24 mouse cellular contexts compared by ENCODE assay signal in the genomic region with DNA sequence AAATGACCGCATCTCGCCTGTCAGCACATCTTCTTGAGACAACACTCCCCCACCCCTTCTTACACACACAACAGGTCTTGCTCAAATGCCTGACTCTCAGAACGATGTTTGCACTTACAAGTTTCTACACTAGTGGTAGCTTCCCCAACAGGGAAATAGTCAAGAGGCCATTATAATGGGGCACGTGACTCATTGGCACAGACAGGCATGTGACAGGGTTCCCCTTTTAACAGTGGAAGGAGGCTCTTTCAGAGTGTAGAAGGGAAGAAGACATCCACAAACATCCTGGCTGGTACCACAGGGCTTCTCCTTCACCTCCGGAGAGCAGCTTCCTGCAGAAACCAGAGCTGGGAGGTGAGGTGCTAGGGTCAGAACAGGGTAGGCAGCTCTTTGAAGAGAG. TPM values are rescaled to one million over a fixed set of nuclear protein-coding genes. Genes with fewer than 3 reads are reported as not detected.
DNase-seq lines count a peak whose midpoint lies in the region; ATAC-seq and TF ChIP-seq lines count a peak whose summit lies in the region.
"Had no signal": no experiment of that assay in that cellular context is flagged by ENCODE, and none has a peak within 500 bp of the region (broad histone marks: within the 10 kb centered on the region; RNA-seq: fewer than 3 reads in every experiment).

No protein-coding gene starts in this region.

- no peak overlapping the region for H3K27ac ChIP-seq in heart, embryonic 11.5 days (ENCODE audit: low read depth, low read length)
- H3K27ac ChIP-seq in MEL (ENCODE audit: control insufficient read depth, low read depth, low read length): no peak overlapping the region
- H3K27ac ChIP-seq in midbrain, embryonic 16.5 days (ENCODE audit: low read length): no peak overlapping the region
- H3K27ac ChIP-seq: embryonic facial prominence, embryonic 12.5 days; kidney, embryonic 15.5 days; liver, embryonic 14.5 days; midbrain, embryonic 13.5 days had no signal

- no peaks in the 10 kb centered on the region for H3K36me3 ChIP-seq in heart, embryonic 11.5 days (ENCODE audit: control insufficient read depth, insufficient read depth, low read length)
- no peaks in the 10 kb centered on the region for H3K36me3 ChIP-seq in MEL (ENCODE audit: control insufficient read depth in 1 of 2, insufficient read depth in 2 of 2, low read length in 2 of 2)
- no peaks in the 10 kb centered on the region for H3K36me3 ChIP-seq in midbrain, embryonic 16.5 days (ENCODE audit: control insufficient read depth, insufficient read depth, low read length)
- H3K36me3 ChIP-seq: embryonic facial prominence, embryonic 12.5 days; heart, embryonic 12.5 days; kidney, embryonic 15.5 days; midbrain, embryonic 13.5 days had no signal

- no peaks in the 10 kb centered on the region for H3K4me1 ChIP-seq in heart, embryonic 11.5 days (ENCODE audit: control insufficient read depth, insufficient read depth, low read length)
- no peaks in the 10 kb centered on the region for H3K4me1 ChIP-seq in MEL (ENCODE audit: control insufficient read depth in 1 of 2, insufficient read depth in 2 of 2, low read length in 2 of 2)
- peaks cover 11% of the 10 kb centered on the region for H3K4me1 ChIP-seq in midbrain, embryonic 16.5 days (ENCODE audit: control insufficient read depth, insufficient read depth, low read length)
- H3K4me1 ChIP-seq: heart, embryonic 12.5 days; kidney, embryonic 15.5 days had no signal

- peak; percentile 15 to 34 for DNase-seq in heart, adult 18-20 months
- DNase-seq in MEL (ENCODE audit: low read depth, low spot score): no peak
- peak; percentile 18 for DNase-seq in lung, postnatal 10 days
- peak; percentile 57 to 72 for DNase-seq in monocyte, adult 2 months (ENCODE audit: low read depth in 1 of 2, low spot score in 2 of 2)
- DNase-seq in adipocyte (ENCODE audit: low spot score): no peak
- no peak for DNase-seq in layer of hippocampus, adult 11-12 months (ENCODE audit: low spot score)
- DNase-seq: cerebellum, adult 11-12 months; cerebellum, postnatal 36 days; forebrain, postnatal 0 days; gastrocnemius, postnatal 10 days; heart, postnatal 4 days; layer of hippocampus, adult 9-11 months; thymus, adult 18-20 months had no signal

- TF ChIP-seq CTCF in MEL (IDR thresholded peaks at IDR 0.05 in 2 of 3, conservative IDR thresholded peaks at IDR 0.05 in 1 of 3; ENCODE audit: control insufficient read depth in 1 of 3, insufficient read depth in 1 of 3, low read depth in 2 of 3, low read length in 3 of 3, poor library complexity in 1 of 3, severe bottlenecking in 1 of 3): no peak

- no peak for TF ChIP-seq RAD21 in MEL (IDR thresholded peaks at IDR 0.05; ENCODE audit: low read depth, low read length)

- no peak for TF ChIP-seq POLR2A in MEL (IDR thresholded peaks at IDR 0.05; ENCODE audit: control insufficient read depth in 1 of 2, insufficient read depth in 1 of 2, low read depth in 1 of 2, low read length in 2 of 2, poor library complexity in 1 of 2)

- 74% methylated on average over 5 of the region's 5 CpGs for WGBS in heart, embryonic 11.5 days (ENCODE audit: insufficient replicate concordance)
- 89% methylated on average over 5 of the region's 5 CpGs for WGBS in midbrain, embryonic 16.5 days

- peaks cover 11% of the 10 kb centered on the region for H3K27me3 ChIP-seq in heart, embryonic 11.5 days (ENCODE audit: control insufficient read depth, insufficient read depth, low read length)
- H3K27me3 ChIP-seq in MEL (ENCODE audit: control insufficient read depth in 1 of 2, insufficient read depth in 2 of 2, low read length in 2 of 2): peaks cover 18 to 24% of the 10 kb centered on the region in 2 experiments
- H3K27me3 ChIP-seq in midbrain, embryonic 16.5 days (ENCODE audit: control insufficient read depth, insufficient read depth, low read depth, low read length): no peaks in the 10 kb centered on the region
- H3K27me3 ChIP-seq: embryonic facial prominence, embryonic 12.5 days; midbrain, embryonic 13.5 days had no signal

- H3K9ac ChIP-seq in heart, embryonic 11.5 days (ENCODE audit: low read depth, low read length): no peak overlapping the region
- H3K9ac ChIP-seq in MEL (ENCODE audit: control insufficient read depth, low read depth, low read length, poor library complexity, severe bottlenecking): no peak overlapping the region
- no peak overlapping the region for H3K9ac ChIP-seq in midbrain, embryonic 16.5 days (ENCODE audit: low read depth, low read length)
- H3K9ac ChIP-seq: embryonic facial prominence, embryonic 12.5 days; forebrain, postnatal 0 days; heart, embryonic 12.5 days; kidney, embryonic 15.5 days; liver, embryonic 14.5 days; midbrain, embryonic 13.5 days had no signal

- H3K79me2 ChIP-seq in MEL (ENCODE audit: control insufficient read depth, insufficient read depth, low read length, poor library complexity): no peaks in the 10 kb centered on the region

- TF ChIP-seq EP300 in MEL (IDR thresholded peaks at IDR 0.05; ENCODE audit: low read depth in 1 of 2, low read length in 2 of 2): no peak

- H3K4me3 ChIP-seq in heart, embryonic 11.5 days (ENCODE audit: low read depth, low read length): no peak overlapping the region
- no peak overlapping the region for H3K4me3 ChIP-seq in MEL (ENCODE audit: control insufficient read depth in 1 of 2, insufficient read depth in 1 of 2, low read depth in 2 of 2, low read length in 2 of 2)
- no peak overlapping the region for H3K4me3 ChIP-seq in midbrain, embryonic 16.5 days (ENCODE audit: low read depth, low read length)
- H3K4me3 ChIP-seq: embryonic facial prominence, embryonic 12.5 days; heart, embryonic 12.5 days; kidney, embryonic 15.5 days; midbrain, embryonic 13.5 days had no signal

- H3K9me3 ChIP-seq in heart, embryonic 11.5 days (replicated peaks; ENCODE audit: control insufficient read depth, low read length): no peaks in the 10 kb centered on the region
- no peaks in the 10 kb centered on the region for H3K9me3 ChIP-seq in MEL (replicated peaks; ENCODE audit: insufficient read depth, low read length)
- H3K9me3 ChIP-seq in midbrain, embryonic 16.5 days (replicated peaks; ENCODE audit: control insufficient read depth, low read length, poor library complexity, severe bottlenecking): no peaks in the 10 kb centered on the region
- H3K9me3 ChIP-seq: heart, embryonic 12.5 days; kidney, embryonic 15.5 days; midbrain, embryonic 13.5 days had no signal

- ATAC-seq in heart, embryonic 11.5 days (replicated peaks; ENCODE audit: insufficient number of reproducible peaks, low FRiP score, low TSS enrichment): no peak
- ATAC-seq in midbrain, embryonic 16.5 days: no peak
- ATAC-seq: forebrain, postnatal 0 days; midbrain, embryonic 13.5 days had no signal

- H3K4me2 ChIP-seq in heart, embryonic 11.5 days: no peak overlapping the region
- H3K4me2 ChIP-seq in midbrain, embryonic 16.5 days (ENCODE audit: low read length): no peak overlapping the region
- H3K4me2 ChIP-seq: embryonic facial prominence, embryonic 12.5 days; heart, embryonic 12.5 days; kidney, embryonic 15.5 days; midbrain, embryonic 13.5 days had no signal

TF ChIP-seq in MEL, 35 proteins besides CTCF, POLR2A, EP300 and RAD21 (continues in another document):
- TF ChIP-seq GATA1 (IDR thresholded peaks at IDR 0.05; ENCODE audit: low read depth, low read length): no peak
- peak; percentile 68 for TF ChIP-seq BHLHE40 (IDR thresholded peaks at IDR 0.05; ENCODE audit: borderline replicate concordance, low read depth, low read length)
- TF ChIP-seq JUND (IDR thresholded peaks at IDR 0.05; ENCODE audit: low read depth, low read length): no peak
- peak in 1 of 2 experiments; percentile 46; a peak in 1 of 4 replicates for TF ChIP-seq USF2 (IDR thresholded peaks at IDR 0.05; ENCODE audit: borderline replicate concordance in 1 of 2, insufficient read depth in 1 of 2, low read depth in 1 of 2, low read length in 2 of 2)
- no peak for TF ChIP-seq ZKSCAN1 (IDR thresholded peaks at IDR 0.05; ENCODE audit: low read depth, low read length)

RNA-seq across cellular contexts. Expression of a gene that starts 7.2 kb away (rescaled TPM):
- not detected for total RNA-seq in heart, adult 18-20 months (2021)
- polyA plus RNA-seq in heart, embryonic 11.5 days (2014; fragmentation: Nextera tagmentation; extraction: Ambion mirVana): 0.14 TPM in 1 of 2 replicates, not detected in the other
- not detected in 2 replicates for total RNA-seq in MEL (2012; rRNA removed)
- polyA plus RNA-seq in MEL (2012; ENCODE audit: insufficient read depth in 1 of 2, insufficient read length in 2 of 2, low read depth in 1 of 2, low replicate concordance in 2 of 2, missing spikeins in 1 of 2): not detected
- polyA plus RNA-seq in midbrain, embryonic 16.5 days (2015; fragmentation: Nextera tagmentation; extraction: Ambion mirVana): not detected in 2 replicates
- total RNA-seq: forebrain, postnatal 0 days; heart, postnatal 4 days; left cerebral cortex, postnatal 25 days had no signal
- polyA plus RNA-seq: brain, embryonic 14.5 days; forebrain, postnatal 0 days; liver, embryonic 14.5 days; midbrain, embryonic 13.5 days had no signal

RNA-seq across cellular contexts. Expression of a gene that starts 20.7 kb away (rescaled TPM):
- 10 to 100 TPM; 36.2 to 41.7 TPM for total RNA-seq in heart, adult 18-20 months (2021)
- 8.7 and 9.3 TPM in 2 replicates for polyA plus RNA-seq in heart, embryonic 11.5 days (2014; fragmentation: Nextera tagmentation; extraction: Ambion mirVana)
- total RNA-seq in MEL (2012; rRNA removed): 0.58 and 0.78 TPM in 2 replicates
- polyA plus RNA-seq in MEL (2012; ENCODE audit: insufficient read depth in 1 of 2, insufficient read length in 2 of 2, low read depth in 1 of 2, low replicate concordance in 2 of 2, missing spikeins in 1 of 2): 1 to 10 TPM in 1 of 2 experiments, not detected in 1; 5.1 TPM
- polyA plus RNA-seq in midbrain, embryonic 16.5 days (2015; fragmentation: Nextera tagmentation; extraction: Ambion mirVana): 10.7 and 10.8 TPM in 2 replicates

RNA-seq across cellular contexts. Expression of a gene that starts 21.0 kb away (rescaled TPM):
- total RNA-seq in heart, adult 18-20 months (2021): not detected
- polyA plus RNA-seq in heart, embryonic 11.5 days (2014; fragmentation: Nextera tagmentation; extraction: Ambion mirVana): not detected in 2 replicates
- 0.08 TPM in 1 of 2 replicates, not detected in the other for total RNA-seq in MEL (2012; rRNA removed)
- under 1 TPM in 1 of 2 experiments, not detected in 1; 0.07 TPM for polyA plus RNA-seq in MEL (2012; ENCODE audit: insufficient read depth in 1 of 2, insufficient read length in 2 of 2, low read depth in 1 of 2, low replicate concordance in 2 of 2, missing spikeins in 1 of 2)
- polyA plus RNA-seq in midbrain, embryonic 16.5 days (2015; fragmentation: Nextera tagmentation; extraction: Ambion mirVana): not detected in 2 replicates
- total RNA-seq: forebrain, postnatal 0 days; gastrocnemius, postnatal 10 days; heart, postnatal 4 days; left cerebral cortex, postnatal 25 days had no signal
- polyA plus RNA-seq: brain, embryonic 14.5 days; embryonic facial prominence, embryonic 12.5 days; forebrain, postnatal 0 days; heart, embryonic 12.5 days; intestine, embryonic 14.5 days; kidney, embryonic 15.5 days; liver, embryonic 14.5 days; midbrain, embryonic 13.5 days; neural tube, embryonic 11.5 days had no signal

RNA-seq across cellular contexts. Expression of a gene that starts 43.6 kb away (rescaled TPM):
- total RNA-seq in heart, adult 18-20 months (2021): 1 to 10 TPM; 5.0 to 6.0 TPM
- 21.8 and 25.4 TPM in 2 replicates for polyA plus RNA-seq in heart, embryonic 11.5 days (2014; fragmentation: Nextera tagmentation; extraction: Ambion mirVana)
- 13.2 and 18.7 TPM in 2 replicates for total RNA-seq in MEL (2012; rRNA removed)
- polyA plus RNA-seq in MEL (2012; ENCODE audit: insufficient read depth in 1 of 2, insufficient read length in 2 of 2, low read depth in 1 of 2, low replicate concordance in 2 of 2, missing spikeins in 1 of 2): 10 to 100 TPM in 1 of 2 experiments, not detected in 1; 18.0 TPM
- polyA plus RNA-seq in midbrain, embryonic 16.5 days (2015; fragmentation: Nextera tagmentation; extraction: Ambion mirVana): 35.7 and 39.2 TPM in 2 replicates

RNA-seq across cellular contexts. Expression of a gene that starts 54.5 kb away (rescaled TPM):
- total RNA-seq in heart, adult 18-20 months (2021): 10 to 100 TPM; 42.0 to 43.6 TPM
- 76.8 and 79.1 TPM in 2 replicates for polyA plus RNA-seq in heart, embryonic 11.5 days (2014; fragmentation: Nextera tagmentation; extraction: Ambion mirVana)
- 121 and 140 TPM in 2 replicates for total RNA-seq in MEL (2012; rRNA removed)
- 100 to 1,000 TPM in 1 of 2 experiments, not detected in 1; 129 TPM for polyA plus RNA-seq in MEL (2012; ENCODE audit: insufficient read depth in 1 of 2, insufficient read length in 2 of 2, low read depth in 1 of 2, low replicate concordance in 2 of 2, missing spikeins in 1 of 2)
- 330 and 343 TPM in 2 replicates for polyA plus RNA-seq in midbrain, embryonic 16.5 days (2015; fragmentation: Nextera tagmentation; extraction: Ambion mirVana)

Comparison
In these comparisons a context has a peak if more than half of its experiments do, and no peak if none do; other contexts are left out.
1. DNase-seq: peak in heart, adult 18-20 months (2 of 2), lung, postnatal 10 days (single experiment) and monocyte, adult 2 months (2 of 2); none in MEL (single experiment), adipocyte (single experiment) and layer of hippocampus, adult 11-12 months (single experiment).